Mouse (Mus musculus): Measurements from ENCODE around the gene Cldn6. TPM values are rescaled to one million over a fixed set of nuclear protein-coding genes. Genes with fewer than 3 reads are reported as not detected.

Gene Cldn6
- polyA plus RNA-seq, 1 experiment from 2014 or later, result 2.3 TPM

- DNase-seq (ENCODE audit: low spot score, missing footprints) (no peak), ATAC-seq (ENCODE audit: low FRiP score) (no peak)
- no peaks in the 10 kb centered on the region for H3K27me3 ChIP-seq (ENCODE audit: control insufficient read depth, insufficient read depth, low read length)
- H3K4me1 ChIP-seq (ENCODE audit: control insufficient read depth, insufficient read depth, low read length), result peaks cover 7% of the 10 kb centered on the region; the same call in 1 of the 2 replicates
- 71% methylated on average over 4 of the region's 4 CpGs for WGBS
- no peaks in the 10 kb centered on the region for H3K36me3 ChIP-seq (ENCODE audit: control insufficient read depth, insufficient read depth, low read length)
- no peaks in the 10 kb centered on the region for H3K9me3 ChIP-seq (ENCODE audit: control insufficient read depth, low read length)
- peak overlapping the region; percentile 10; the same call in 1 of the 2 replicates for H3K27ac ChIP-seq (ENCODE audit: low read depth, low read length)
- H3K9ac ChIP-seq (ENCODE audit: low read length), result peak overlapping the region; percentile 67
- peak overlapping the region; percentile 68 for H3K4me3 ChIP-seq (ENCODE audit: low read depth, low read length)
- peak overlapping the region; percentile 79 for H3K4me2 ChIP-seq
These were observed 46.4 kb downstream of the Cldn6 start for GRCm38 (mm10) chr17:23725477-23725876.

DNA sequence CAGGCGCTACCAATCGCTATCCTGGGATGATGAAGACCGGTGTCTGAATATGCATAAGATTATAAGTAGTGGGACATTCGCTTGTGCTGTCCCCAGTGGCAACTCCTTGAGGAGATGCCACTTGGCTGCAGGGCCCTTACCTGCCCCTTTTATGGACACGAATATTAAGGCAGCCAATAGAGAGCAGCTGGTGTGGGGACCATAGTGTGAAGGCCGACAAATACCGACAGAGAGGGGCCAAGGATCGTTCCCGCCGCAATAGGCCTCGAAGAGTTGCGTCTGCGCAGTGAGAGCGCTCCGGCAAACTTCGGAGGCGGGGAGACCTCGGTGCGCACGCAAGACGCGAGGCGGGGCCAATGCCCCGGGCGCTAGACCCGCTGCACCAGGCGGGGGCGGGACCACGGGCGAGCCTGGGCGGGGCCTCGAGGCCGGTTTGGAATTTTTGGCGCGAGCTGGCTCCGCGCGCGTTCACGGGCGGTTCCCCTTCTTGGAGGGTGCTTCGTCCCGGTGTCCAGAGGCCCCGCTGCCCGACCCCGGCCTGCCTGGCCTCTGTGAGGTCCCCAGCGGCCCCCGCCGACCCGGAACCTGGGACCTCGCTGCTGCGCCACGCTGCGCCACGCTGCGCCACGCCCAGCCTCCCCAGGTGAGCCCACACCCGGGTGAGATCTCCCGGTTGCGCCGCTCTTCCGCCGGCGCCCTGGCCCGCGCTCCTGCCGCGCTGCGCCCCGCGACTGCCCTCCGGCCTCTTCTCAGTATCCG lies 47.1 kb downstream of the Cldn6 start, which contains the start of gene Pkmyt1:
Pkmyt1 (plus strand) TSS at position 338 of the 759 bp plus-strand sequence.
- Histone ChIP-seq H3K27me3 (ENCODE audit: control insufficient read depth, insufficient read depth, low read length) (no peaks in the 10 kb centered on the region), H3K4me2 (peak within 1 kb of the TSS; percentile 79), H3K4me1 (ENCODE audit: control insufficient read depth, insufficient read depth, low read length) (peaks cover 7% of the 10 kb centered on the region; the same call in 1 of the 2 replicates), H3K36me3 (ENCODE audit: control insufficient read depth, insufficient read depth, low read length) (no peaks in the 10 kb centered on the region), H3K27ac (ENCODE audit: low read depth, low read length) (peak within 1 kb of the TSS; percentile 10; the same call in 1 of the 2 replicates), H3K9me3 (ENCODE audit: control insufficient read depth, low read length) (no peaks in the 10 kb centered on the region), H3K4me3 (ENCODE audit: low read depth, low read length) (peak within 1 kb of the TSS; percentile 68), H3K9ac (ENCODE audit: low read length) (peak within 1 kb of the TSS; percentile 67)
- DNase-seq (ENCODE audit: low spot score, missing footprints), result peak; percentile 99
- WGBS, result 1% methylated on average over 67 of the region's 73 CpGs
- peak; percentile 95 for ATAC-seq (ENCODE audit: low FRiP score)

GRCm38 (mm10) chr17:23726758-23727142 lies 47.7 kb downstream of the Cldn6 start:
- peak; percentile 93 for DNase-seq (ENCODE audit: low spot score, missing footprints)
- peak; percentile 86 for ATAC-seq (ENCODE audit: low FRiP score)
- no peaks in the 10 kb centered on the region for H3K36me3 ChIP-seq (ENCODE audit: control insufficient read depth, insufficient read depth, low read length)
- H3K9ac ChIP-seq (ENCODE audit: low read length), result peak overlapping the region; percentile 67
- no peaks in the 10 kb centered on the region for H3K27me3 ChIP-seq (ENCODE audit: control insufficient read depth, insufficient read depth, low read length)
- H3K4me1 ChIP-seq (ENCODE audit: control insufficient read depth, insufficient read depth, low read length), result peaks cover 7% of the 10 kb centered on the region; the same call in 1 of the 2 replicates
- H3K4me3 ChIP-seq (ENCODE audit: low read depth, low read length), result peak overlapping the region; percentile 68
- H3K9me3 ChIP-seq (ENCODE audit: control insufficient read depth, low read length), result no peaks in the 10 kb centered on the region
- peak overlapping the region; percentile 79 for H3K4me2 ChIP-seq
- WGBS, result 1% methylated on average over 20 of the region's 20 CpGs
- H3K27ac ChIP-seq (ENCODE audit: low read depth, low read length), result no peak overlapping the region; the same call in 1 of the 2 replicates

DNA sequence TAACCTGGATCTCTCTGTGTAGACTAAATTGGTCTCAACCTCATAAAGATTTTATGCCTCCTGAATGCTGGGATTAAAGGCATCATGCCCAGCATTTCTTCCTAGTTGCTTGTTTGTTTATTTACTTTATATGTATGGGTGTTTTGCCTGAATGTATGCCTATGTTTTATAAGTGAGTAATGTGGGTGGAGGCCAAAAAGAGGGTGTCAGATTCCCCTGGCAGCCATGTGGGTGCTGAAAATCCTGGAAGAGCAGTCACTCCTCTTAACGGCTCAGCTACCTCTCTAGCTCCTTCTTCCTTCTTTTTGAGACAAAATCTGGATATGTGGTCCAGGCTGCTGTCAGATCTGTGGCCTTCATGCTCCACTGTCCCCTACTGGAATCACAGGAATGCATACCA lies 51.4 kb downstream of the Cldn6 start:
- ATAC-seq (ENCODE audit: low FRiP score), result no peak
- H3K27ac ChIP-seq (ENCODE audit: low read depth, low read length), result no peak overlapping the region
- H3K9ac ChIP-seq (ENCODE audit: low read length), result no peak overlapping the region
- H3K36me3 ChIP-seq (ENCODE audit: control insufficient read depth, insufficient read depth, low read length), result no peaks in the 10 kb centered on the region
- no peaks in the 10 kb centered on the region for H3K9me3 ChIP-seq (ENCODE audit: control insufficient read depth, low read length)
- 76% methylated on average over 1 of the region's 1 CpGs for WGBS
- H3K4me1 ChIP-seq (ENCODE audit: control insufficient read depth, insufficient read depth, low read length), result peaks cover 7% of the 10 kb centered on the region; the same call in 1 of the 2 replicates
- H3K27me3 ChIP-seq (ENCODE audit: control insufficient read depth, insufficient read depth, low read length), result no peaks in the 10 kb centered on the region
- peak; percentile 44 for DNase-seq (ENCODE audit: low spot score, missing footprints)
- no peak overlapping the region for H3K4me2 ChIP-seq
- H3K4me3 ChIP-seq (ENCODE audit: low read depth, low read length), result no peak overlapping the region

Other genes starting within 250 kb of the Cldn6 start
- gene Vmn2r117, start 199.6 kb upstream of the Cldn6 start, polyA plus RNA-seq (2014; fragmentation: Nextera tagmentation; extraction: Ambion mirVana), result not detected in 2 replicates
- 17.5 and 19.9 TPM in 2 replicates for gene Zfp213, start 115.0 kb upstream of the Cldn6 start, polyA plus RNA-seq (2014; fragmentation: Nextera tagmentation; extraction: Ambion mirVana)
- 16.3 and 16.5 TPM in 2 replicates for gene Zfp13, start 79.8 kb upstream of the Cldn6 start, polyA plus RNA-seq (2014; fragmentation: Nextera tagmentation; extraction: Ambion mirVana)
- gene Zscan10, start 78.4 kb upstream of the Cldn6 start, polyA plus RNA-seq (2014; fragmentation: Nextera tagmentation; extraction: Ambion mirVana), result 0.22 TPM in 1 of 2 replicates, not detected in the other
- 0.43 and 0.61 TPM in 2 replicates for gene Mmp25, start 34.0 kb upstream of the Cldn6 start, polyA plus RNA-seq (2014; fragmentation: Nextera tagmentation; extraction: Ambion mirVana)
- gene Bicdl2, start 18.7 kb upstream of the Cldn6 start, polyA plus RNA-seq (2014; fragmentation: Nextera tagmentation; extraction: Ambion mirVana), result 0.14 and 0.19 TPM in 2 replicates
- 37.4 and 40.6 TPM in 2 replicates for gene Hcfc1r1, start 5.7 kb upstream of the Cldn6 start, polyA plus RNA-seq (2014; fragmentation: Nextera tagmentation; extraction: Ambion mirVana)
- 55.1 and 57.0 TPM in 2 replicates for gene Thoc6, start 5.4 kb upstream of the Cldn6 start, polyA plus RNA-seq (2014; fragmentation: Nextera tagmentation; extraction: Ambion mirVana)
- 2.0 and 2.2 TPM in 2 replicates for gene Tnfrsf12a, start 1.8 kb upstream of the Cldn6 start, polyA plus RNA-seq (2014; fragmentation: Nextera tagmentation; extraction: Ambion mirVana)
- gene Cldn9, start 4.8 kb downstream of the Cldn6 start, polyA plus RNA-seq (2014; fragmentation: Nextera tagmentation; extraction: Ambion mirVana), result 0.58 and 0.82 TPM in 2 replicates
- not detected in 2 replicates for gene 1520401A03Rik, start 43.5 kb downstream of the Cldn6 start, polyA plus RNA-seq (2014; fragmentation: Nextera tagmentation; extraction: Ambion mirVana)
- gene Pkmyt1, start 47.1 kb downstream of the Cldn6 start, polyA plus RNA-seq (2014; fragmentation: Nextera tagmentation; extraction: Ambion mirVana), result 29.3 and 33.7 TPM in 2 replicates
- gene Paqr4, start 61.6 kb downstream of the Cldn6 start, polyA plus RNA-seq (2014; fragmentation: Nextera tagmentation; extraction: Ambion mirVana), result 29.5 and 30.2 TPM in 2 replicates
- gene Kremen2, start 66.6 kb downstream of the Cldn6 start, polyA plus RNA-seq (2014; fragmentation: Nextera tagmentation; extraction: Ambion mirVana), result 0.58 and 0.63 TPM in 2 replicates
- gene Flywch1, start 92.4 kb downstream of the Cldn6 start, polyA plus RNA-seq (2014; fragmentation: Nextera tagmentation; extraction: Ambion mirVana), result 125 and 142 TPM in 2 replicates
- gene Flywch2, start 106.8 kb downstream of the Cldn6 start, polyA plus RNA-seq (2014; fragmentation: Nextera tagmentation; extraction: Ambion mirVana), result 20.4 and 20.9 TPM in 2 replicates
- 408 and 439 TPM in 2 replicates for gene Srrm2, start 111.3 kb downstream of the Cldn6 start, polyA plus RNA-seq (2014; fragmentation: Nextera tagmentation; extraction: Ambion mirVana)
- gene Elob, start 149.9 kb downstream of the Cldn6 start, polyA plus RNA-seq (2014; fragmentation: Nextera tagmentation; extraction: Ambion mirVana), result 1,062 and 1,170 TPM in 2 replicates
- gene Prss33, start 156.8 kb downstream of the Cldn6 start, polyA plus RNA-seq (2014; fragmentation: Nextera tagmentation; extraction: Ambion mirVana), result 0.27 TPM in 1 of 2 replicates, not detected in the other
- not detected in 2 replicates for gene Prss32, start 164.6 kb downstream of the Cldn6 start, polyA plus RNA-seq (2014; fragmentation: Nextera tagmentation; extraction: Ambion mirVana)
- gene Prss41, start 164.9 kb downstream of the Cldn6 start, polyA plus RNA-seq (2014; fragmentation: Nextera tagmentation; extraction: Ambion mirVana), result 0.41 and 0.81 TPM in 2 replicates
- gene Prss21, start 188.8 kb downstream of the Cldn6 start, polyA plus RNA-seq (2014; fragmentation: Nextera tagmentation; extraction: Ambion mirVana), result not detected in 2 replicates
- gene Dcpp1, start 201.6 kb downstream of the Cldn6 start, polyA plus RNA-seq (2014; fragmentation: Nextera tagmentation; extraction: Ambion mirVana), result not detected in 2 replicates
- not detected in 2 replicates for gene Dcpp2, start 201.6 kb downstream of the Cldn6 start, polyA plus RNA-seq (2014; fragmentation: Nextera tagmentation; extraction: Ambion mirVana)
- not detected in 2 replicates for gene Dcpp3, start 238.2 kb downstream of the Cldn6 start, polyA plus RNA-seq (2014; fragmentation: Nextera tagmentation; extraction: Ambion mirVana)